Mouse (Mus musculus): Measurements from ENCODE around the gene Mars2.
A peak's percentile ranks its signal among the peaks of the same experiment; 100 is the strongest.

Mars2 gene

DNA sequence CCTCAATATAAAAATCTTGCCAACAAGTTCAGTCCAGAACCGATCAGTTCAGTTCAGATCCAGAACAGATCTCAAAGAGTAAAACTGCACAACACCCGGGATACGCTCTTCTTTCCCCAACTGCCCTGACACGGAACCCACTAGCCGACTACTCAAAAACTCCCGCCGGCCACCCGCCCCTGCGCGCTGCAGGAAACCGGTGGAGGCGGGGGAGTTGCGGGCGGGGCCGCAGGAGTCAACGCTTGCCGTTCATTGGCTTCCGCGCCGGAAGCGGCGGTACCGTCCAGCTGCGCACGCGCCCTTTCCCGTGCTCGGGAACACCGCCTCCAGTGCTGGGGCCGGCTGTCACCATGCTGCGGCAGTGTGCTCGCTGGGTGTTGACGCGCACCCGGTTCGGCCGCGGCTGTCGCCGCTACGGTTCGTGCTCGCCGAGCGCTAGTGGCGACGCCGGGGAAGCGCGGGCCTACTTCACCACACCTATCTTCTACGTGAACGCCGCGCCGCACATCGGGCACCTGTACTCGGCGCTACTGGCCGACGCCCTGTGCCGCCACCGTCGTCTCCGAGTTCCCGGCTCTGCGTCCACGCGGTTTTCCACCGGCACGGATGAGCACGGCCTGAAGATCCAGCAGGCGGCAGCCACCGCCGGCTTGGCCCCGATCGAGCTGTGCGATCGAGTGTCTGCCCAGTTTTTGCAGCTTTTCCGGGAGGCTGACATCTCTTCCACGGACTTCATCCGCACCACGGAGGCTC lies at the start of gene Mars2:
Gene Mars2, plus strand, starts transcription at position 288 of the 753 bp plus-strand sequence.
- DNase-seq, result peak; percentile 93 to 94

DNA sequence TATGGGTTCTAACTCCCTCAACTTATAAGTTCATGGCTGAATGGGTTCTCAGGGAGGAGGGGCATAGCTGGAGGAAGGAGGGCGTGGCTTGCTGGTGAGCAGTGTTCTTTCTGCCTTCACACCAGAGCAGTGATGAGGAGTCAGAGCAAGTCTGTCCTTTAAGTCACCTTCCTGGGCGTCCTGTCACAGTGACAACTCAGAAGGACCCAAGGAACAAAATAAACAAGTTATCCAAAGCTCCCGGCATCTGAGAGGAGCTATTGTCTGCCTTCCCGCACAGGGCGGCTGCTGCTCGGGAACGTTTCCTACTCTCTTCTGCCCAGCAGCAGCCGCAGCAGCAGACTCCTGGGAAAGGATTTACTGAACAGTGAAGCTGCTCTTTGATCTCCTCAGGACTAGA lies 45.0 kb upstream of the Mars2 start:
- DNase-seq, result no peak

DNA sequence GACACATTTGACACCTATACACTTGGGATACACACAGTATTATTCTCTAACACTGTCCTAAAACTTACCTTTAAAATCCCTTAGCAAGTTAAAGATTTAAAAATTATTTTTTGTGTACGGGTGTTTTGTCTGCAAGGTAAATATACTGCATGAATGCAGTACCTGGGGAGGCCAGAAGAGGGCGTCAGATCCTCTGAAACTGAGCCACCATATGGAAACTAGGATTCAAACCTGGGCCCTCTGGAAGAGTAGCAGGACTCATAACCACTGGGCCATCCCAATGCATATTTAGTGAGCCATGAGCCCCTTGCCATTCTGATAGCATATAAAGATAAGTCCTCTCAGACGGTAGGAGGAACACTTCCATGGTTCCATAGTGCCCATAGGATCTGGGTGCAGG lies 44.2 kb upstream of the Mars2 start:
- DNase-seq, result peak in 1 of 2 experiments; percentile 31

DNA sequence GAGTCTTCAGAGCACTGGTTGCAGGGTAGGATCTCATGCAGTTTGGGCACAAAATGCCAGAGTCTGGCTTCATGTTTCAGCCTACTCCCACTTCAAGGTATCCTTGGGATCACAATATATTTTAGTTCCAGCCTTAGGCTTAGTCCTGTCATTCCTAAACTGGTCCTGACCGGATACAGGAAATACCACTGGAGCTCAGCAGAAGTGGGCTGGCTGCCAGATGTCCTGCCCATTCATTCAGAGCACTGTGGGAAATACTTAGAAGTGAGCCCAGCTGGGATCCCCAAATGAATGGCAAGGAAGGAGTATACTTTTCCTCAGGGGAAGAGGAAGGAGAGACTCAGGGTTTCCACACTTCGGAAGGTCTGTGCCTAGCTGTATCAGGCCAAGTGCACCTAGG lies 43.7 kb upstream of the Mars2 start:
- peak; percentile 72 to 80 for DNase-seq

DNA sequence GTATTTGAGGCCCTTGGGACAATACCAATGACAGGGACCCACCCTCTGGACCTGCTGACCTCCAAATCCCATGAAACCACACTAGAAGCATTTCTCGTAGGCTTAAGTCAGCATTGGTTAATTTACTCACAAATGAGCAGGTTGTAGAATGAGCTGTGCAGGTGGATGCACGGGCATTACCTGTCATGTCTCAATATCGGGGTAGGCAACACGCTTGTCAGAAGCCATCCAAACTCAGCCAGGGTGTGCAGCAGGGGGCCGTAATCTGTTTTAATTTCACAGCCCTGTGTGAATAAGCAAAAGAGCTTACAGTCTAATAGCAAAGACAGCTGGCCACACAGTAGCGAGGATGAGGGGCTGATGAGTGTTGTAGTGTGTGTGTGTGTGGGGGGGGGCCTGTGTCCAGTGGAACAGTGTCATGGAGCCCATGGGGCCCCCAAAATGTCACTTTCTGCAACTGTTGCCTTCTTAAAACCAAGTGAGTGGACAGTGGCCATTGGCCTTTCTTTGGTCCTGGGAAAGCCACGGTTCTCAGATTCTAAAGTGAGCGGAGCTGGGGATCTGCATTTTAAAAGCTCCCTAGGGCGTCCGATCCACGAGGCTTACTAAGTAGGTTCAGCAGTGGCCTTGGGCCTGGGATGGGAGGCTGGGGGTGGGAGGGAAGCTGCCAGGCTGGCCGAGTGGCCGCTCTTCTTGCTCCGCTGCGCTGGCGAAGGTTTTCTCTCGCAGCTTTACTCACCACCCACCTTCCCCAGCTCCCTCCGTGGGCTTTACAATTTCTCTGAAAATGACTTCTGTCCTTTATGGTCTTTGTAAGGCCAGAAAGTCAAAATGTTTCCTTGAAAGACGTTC lies 42.7 kb upstream of the Mars2 start:
- no peak for DNase-seq

DNA sequence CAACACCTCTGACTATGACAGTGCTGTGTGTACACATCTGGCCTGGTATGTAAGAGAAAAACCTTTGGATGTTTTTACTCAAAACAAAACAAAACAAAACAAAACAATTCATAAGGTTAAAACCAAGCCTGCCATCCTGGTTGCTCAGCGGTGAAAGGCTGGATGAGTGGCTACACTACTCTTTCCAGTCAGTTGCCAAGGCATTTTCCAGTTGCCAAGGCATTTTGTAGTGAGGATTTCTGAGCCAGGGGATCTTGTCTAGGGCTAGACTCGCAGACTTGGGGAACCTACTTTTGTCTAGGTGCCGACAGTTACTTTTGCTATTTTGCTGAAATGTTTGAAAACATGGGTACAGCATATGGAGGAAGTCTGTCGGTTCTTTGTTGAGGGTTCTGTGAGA lies 42.0 kb upstream of the Mars2 start:
- DNase-seq, result no peak

DNA sequence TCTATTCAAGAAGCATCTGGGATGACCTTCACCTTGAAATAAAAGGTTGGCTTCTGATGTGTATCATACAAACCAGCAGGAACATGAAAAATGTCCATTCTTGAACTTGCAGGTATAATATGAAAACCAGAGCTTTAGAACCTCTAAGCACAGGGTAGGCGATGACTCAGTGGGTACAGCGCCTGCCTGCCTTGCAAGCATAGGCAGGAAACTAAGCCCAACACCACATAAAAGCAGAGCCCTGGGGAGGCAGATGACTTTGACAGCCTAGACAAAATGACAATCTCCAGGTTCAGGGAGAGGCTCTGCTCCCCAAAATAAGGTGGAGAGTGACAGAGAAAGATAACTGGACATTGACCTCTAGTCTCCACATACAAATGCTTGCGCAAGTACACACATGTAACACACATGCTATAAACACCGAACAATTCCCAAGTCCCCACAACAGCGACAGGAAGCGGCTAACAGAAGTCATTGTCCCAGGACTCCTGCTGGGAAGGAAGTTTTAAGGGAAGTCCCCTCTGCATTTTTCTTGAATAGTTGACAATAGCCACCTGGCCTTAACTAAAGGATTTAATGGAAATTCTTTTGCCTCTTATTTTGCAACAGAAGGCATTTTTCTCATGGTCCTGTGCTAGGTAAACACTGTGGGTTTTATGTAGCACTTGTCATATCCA lies 40.5 kb upstream of the Mars2 start:
- no peak for DNase-seq

DNA sequence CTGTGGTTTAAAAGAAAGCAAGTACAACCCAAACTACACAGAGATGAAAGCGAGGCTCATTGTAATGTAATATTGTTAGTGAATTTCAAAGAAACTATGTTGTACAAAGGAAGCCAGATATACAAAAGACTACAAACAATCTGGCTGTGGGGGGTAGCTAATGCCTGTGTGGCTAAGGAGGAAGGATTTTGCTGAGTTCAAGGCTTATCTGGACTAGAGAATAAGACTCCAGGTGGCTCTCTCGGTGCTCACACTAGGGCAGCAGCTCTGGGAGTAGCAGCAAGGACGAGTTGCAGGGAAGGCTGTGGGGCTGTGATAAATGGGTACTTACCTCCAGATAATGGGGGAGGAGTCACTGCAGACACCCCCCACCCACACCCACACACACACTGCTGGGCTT lies 38.3 kb upstream of the Mars2 start:
- no peak for DNase-seq

DNA sequence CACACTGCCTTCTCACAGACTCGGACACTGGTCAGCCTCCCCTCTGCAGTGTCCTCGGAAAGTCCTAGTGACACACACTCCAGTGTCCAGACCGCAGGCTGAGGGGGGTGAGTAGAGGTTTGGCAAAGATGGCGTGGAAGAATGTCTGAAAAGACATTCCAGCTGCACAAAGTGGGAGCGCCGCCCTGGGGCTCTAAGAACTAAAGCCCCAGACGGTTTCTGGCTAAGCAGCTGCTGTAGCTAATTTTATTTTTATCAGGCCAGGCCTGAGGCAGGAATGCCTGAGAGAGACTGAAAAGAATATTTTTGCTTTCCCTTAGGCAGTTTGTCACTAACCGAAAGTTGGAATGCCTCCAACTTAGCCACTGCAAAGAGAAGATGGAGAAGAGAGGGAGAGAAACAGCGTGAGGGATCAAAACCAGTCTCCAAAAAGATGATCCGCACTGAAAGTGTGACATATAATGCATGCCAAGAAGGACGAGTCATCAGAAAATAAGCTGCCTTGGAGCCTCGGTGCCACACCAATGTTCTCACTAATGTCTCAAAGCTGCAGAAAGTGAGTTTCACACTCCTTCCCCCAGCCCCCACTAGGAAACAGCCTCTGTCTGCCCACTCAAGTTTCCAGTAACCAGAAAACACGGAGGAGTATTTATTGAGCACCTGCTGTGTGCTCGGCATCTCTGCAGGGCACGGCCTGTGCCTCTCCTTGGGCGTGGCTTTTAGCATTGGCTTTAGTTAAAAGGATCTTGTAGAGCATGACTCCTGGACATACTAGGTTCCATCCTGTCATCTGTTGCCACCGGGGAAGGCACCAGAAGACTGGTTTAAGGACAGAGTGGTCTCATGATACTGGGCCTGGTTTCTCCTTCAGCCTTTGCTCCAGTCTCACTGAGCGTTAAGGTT lies 34.9 kb upstream of the Mars2 start:
- DNase-seq, result no peak

DNA sequence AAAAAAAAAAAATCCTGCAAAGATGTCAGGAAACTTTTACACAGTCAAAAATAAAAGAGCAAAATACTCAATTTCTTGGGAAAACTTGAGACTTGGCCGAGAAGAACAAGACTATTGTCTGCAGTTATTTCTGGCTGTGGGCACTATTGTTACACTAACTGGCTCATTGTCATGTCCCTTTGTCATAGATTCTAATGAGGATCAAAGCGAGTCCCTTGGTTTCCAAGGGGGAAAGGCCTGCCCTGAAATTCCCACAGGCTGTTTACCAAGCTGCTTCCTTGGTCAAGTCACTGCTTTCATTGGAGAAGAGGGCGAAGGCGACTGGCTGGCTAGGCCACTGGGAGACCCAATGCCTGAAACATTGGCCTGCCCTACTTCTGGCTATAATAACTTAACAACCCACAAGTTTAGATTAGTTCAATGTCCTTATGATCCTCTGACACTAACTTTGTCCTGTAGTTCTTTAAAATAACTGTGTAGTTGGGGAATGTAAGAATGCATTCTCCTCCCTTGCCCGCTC lies 31.1 kb upstream of the Mars2 start:
- no peak for DNase-seq

DNA sequence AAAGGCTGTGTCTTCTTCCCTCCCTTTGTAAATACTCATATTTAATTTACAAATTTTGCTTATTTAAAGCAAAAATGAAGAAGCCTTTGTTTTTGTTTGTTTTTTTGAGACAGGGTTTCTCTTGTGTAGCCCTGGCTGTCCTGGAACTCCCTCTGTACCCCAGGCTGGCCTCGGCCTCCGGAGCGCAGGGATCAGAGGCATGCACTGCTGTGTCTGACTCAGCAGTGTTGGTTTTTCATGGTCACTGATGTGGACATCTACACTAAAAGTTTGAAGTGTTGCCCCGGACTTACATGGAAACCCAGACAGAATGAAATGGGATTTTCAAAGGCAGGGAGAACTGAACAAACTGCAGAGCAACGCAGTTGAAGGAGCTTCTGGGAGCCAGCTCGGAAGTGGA lies 29.4 kb upstream of the Mars2 start:
- DNase-seq, result no peak

DNA sequence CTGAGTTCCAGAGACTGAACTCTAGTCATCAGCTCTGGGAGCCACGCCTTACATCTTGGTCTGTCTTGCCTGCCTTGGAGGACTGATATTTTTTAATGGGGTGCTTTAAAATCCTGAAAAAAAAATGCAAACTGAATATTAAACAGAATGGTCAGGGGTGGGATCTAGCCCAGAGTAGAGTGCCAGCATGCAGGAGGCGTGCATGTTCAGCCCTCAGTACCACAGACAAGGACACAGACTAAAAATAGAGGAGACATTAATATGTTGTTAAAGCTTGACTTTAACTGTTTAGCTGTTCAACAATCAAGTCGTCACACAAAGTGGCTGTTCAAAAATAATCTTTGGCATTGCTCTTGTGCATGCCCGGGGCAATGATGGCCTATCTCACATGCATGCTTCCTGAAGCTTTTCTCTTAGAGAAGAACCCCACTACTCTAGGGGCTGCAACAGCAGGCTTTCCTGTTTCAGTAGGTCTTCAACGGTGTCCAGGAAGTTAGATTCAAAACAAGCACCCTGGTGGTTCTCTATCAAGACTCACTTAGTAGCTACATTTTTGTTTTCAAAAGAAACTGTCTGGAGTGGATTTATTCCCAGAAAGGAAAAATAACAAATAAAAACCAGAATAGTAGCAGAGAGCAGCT lies 28.4 kb upstream of the Mars2 start:
- no peak for DNase-seq

DNA sequence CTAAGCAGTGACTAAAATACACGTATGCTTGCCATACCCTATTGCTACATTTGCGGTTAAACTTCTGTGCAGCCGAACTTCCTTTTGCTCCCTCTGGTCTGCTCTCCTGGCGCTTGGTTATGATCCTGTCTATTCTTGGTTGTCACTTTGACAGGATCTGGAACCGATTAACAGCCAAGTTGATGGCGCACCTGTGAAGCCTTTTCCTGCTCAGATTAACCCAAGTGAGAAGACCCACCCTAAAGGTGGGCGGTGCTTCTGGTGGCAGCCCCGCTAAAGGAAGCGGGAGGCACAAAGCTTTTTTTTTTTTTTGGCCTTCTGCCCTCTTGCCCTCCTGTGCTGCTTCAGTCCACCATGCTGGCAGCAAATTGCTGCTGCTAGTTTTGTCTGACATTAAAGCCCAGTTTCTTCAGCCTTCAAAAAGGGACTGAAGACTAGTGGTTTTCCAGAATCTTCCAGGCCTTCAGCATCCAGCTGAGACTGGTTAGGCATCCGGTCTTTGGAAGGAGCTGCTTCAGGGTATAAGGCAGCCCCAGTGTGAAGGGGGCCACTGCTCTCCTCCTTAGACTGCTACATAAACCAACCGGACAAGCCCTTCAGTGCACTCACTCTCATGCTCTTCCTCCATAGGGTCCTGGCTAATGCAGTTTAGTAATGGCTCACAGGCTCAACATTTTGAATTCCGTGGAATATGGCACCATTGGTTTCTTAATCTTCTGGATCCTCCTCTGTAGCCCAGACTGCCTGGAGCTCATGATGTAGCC lies 26.6 kb upstream of the Mars2 start:
- peak in 1 of 2 experiments; percentile 18 for DNase-seq

DNA sequence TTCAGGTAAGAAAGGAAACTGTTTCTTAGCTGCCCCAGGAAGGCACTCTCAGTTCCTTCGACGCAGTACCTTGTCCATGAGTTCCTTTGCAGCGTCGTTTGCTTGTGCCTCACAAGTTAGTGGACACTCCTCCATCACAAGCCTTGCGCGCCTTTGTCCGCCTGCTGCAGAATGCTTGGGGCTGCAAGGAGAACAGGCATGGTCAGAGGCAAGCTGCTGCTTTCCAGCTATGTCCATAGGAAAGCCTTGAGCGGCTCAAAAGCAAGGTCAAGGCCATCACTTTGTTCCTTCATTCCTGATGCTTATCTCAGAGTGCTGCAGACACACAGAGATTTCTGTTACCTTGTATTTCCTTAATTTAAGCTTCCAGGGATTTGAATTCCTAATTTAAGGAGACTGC lies 25.9 kb upstream of the Mars2 start:
- DNase-seq, result no peak

DNA sequence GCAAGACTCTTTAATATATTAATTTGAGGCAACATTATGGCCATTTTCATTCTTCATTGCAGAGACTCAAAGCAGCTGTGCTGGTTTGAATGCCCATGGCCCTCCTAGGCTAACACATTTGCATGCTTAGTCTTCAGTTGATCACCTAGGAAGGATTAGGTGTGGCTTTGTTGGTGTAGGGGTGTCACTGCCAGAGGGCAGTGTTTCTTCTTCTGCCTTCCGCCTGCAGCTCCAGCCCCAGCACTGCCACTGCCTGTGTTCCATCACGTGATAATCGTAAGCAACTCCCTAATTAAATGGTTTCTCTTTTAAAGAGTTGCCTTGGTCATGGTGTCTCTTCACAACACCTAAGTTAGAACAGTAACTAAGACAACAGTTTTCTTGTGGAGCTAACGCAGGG lies 24.2 kb upstream of the Mars2 start:
- DNase-seq, result no peak

DNA sequence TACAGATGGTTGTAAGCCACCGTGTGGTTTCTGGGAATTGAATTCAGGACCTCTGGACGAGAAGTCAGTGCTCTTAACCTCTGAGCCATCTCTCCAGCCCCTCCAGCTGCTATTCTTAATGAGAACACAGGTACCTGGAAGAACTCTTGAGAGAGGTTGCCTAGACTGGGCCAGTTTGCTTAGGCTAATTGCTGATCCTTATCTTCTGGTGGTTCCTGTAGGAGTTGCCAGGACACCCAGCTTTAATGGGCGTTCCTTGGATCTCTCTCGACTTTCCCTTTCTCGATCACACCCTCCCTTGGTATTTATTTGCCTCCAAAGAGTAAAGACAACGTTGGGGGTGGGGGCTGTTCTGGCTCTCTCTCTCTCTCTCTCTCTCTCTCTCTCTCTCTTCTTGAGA lies 23.5 kb upstream of the Mars2 start:
- DNase-seq, result no peak

DNA sequence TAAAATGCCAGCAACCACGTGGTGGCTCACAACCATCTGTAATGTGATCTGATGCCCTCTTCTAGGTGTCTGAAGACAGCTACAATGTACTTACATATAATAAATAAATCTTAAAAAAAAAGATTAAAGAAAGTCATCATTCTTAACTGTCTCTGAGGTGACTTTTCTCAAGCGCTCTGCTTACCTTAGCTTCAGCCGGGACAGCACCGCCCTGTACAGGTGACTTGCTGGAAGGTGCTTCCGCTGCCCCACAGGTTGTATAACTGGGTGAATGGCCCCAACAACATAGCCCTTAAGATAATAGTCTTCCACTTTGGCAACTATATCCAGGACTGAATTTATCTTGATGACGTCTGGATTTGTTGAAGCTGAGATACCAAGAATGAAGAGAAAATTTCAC lies 23.0 kb upstream of the Mars2 start:
- DNase-seq, result no peak

DNA sequence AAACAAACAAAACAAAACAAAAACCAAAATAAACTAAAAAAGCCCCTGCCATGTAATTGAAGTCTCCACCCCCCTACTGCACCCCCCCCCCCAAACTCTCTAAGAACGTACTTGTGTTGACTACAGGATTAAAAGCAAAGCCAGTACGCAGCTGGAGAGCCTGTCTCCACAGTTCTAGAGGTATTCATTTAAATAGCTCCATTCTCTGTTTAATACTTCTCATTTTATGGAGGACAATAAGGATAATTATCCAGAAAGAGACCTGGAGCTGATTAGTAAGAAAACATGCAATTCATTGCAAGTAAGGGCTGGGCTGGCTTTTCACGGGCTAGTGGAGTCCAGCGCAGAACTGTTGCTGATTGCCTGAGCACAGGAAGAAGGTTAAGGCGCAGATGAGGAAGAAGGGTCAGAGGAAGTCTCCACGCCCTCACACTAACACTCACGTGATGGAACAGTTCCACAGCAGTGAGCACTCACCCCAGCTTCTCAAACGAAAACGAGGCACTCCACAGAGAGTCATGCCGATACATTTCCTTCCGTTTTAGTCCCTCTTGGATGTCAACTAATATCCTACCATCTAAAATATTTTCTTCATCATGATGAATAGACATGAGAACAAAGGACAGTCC lies 21.7 kb upstream of the Mars2 start:
- peak; percentile 37 to 45 for DNase-seq

DNA sequence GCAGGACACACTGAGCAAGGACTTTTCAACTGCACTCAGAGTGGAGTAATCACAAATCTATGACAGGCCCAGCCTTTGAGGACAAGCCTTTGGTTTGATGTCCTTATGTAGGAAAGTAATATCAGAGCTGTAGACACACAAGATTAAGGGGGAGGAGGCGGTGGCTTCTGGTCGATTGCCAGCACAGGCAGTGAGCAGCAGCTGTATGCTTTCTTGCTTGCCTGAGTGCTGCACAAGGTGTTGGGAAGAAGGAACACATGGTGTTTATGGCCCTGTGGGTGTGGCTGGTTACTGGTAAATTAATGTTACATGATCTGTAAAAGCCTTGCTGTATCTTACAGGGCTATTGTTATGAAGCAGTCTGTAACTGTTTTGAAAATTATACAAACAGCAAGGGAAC lies 19.8 kb upstream of the Mars2 start:
- no peak for DNase-seq

DNA sequence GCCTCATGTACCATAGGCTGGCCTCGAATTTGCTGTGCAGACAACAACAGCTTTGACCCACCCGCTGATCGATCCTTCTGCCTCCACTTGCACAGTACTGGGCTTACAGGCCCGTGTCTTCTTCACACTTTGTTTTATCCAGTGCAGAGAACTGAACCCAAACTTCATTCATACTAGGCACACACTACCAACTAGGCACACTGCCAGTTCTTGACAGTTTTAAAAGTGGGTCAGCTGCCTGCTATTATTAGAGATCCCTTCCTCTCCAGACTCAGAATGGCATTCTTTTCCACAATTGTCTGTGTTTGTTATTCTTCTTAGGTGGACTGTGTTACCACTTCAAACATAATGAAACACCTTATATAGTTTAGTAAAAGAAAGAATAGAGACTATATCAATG lies 15.6 kb upstream of the Mars2 start:
- DNase-seq, result no peak

DNA sequence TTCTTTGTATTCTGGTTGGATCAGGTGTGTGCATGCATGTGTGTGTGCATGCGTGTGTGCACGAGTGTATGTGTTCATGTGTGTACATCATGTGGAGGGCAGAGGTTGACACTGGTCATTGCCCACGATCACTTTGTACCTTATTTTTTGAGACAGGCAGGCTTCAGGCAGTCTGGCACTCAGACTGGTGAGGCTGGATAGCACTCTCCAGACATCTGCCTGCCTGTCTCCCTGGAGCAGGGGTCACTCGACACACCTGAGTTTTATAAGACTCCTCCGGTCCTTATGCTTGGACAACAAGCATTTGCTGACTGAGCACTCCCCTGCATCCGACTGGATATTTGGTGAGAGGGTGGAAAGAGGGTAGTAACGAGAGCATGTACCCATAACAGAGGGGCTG lies 14.0 kb upstream of the Mars2 start:
- no peak for DNase-seq
